Mouse (Mus musculus) bone marrow, adult 2 months (tissue): ENCODE data around the gene Epdr1. TPM values are rescaled to one million over a fixed set of nuclear protein-coding genes. Genes with fewer than 3 reads are reported as not detected.

Experiments used
- H3K27ac ChIP-seq: fragments of 200-500 bp; 2 replicates; pipeline ENCODE4 v1.5.1; 2012; ENCODE audit warnings: low read depth, mild to moderate bottlenecking, control low read depth, inconsistent platforms, low read length; ENCODE audit not compliant: control insufficient read depth, poor library complexity, insufficient read depth
- H3K4me1 ChIP-seq: fragments of 200-500 bp; 2 replicates; pipeline ENCODE4 v1.6.1; 2011; ENCODE audit warnings: low read length; ENCODE audit not compliant: control insufficient read depth, insufficient read depth
- H3K4me3 ChIP-seq: fragments of 200-500 bp; replicated peaks from 2 replicates; pipeline ENCODE3; 2011; ENCODE audit warnings: mild to moderate bottlenecking, low read depth, low read length, control low read depth; ENCODE audit not compliant: control insufficient read depth
- CTCF ChIP-seq: fragments of 200-500 bp; IDR thresholded peaks from 2 replicates; pipeline ENCODE4 v1.5.1; 2011; ENCODE audit warnings: low read length, control low read depth; ENCODE audit not compliant: control insufficient read depth, insufficient read depth
- POLR2A ChIP-seq: fragments of 200-500 bp; IDR thresholded peaks from 2 replicates; pipeline ENCODE4 v1.6.1; 2011; ENCODE audit warnings: low read depth, mild to moderate bottlenecking, control low read depth, low read length, borderline replicate concordance; ENCODE audit not compliant: control insufficient read depth
- WGBS: fragments of 180-500 bp; shearing (Covaris S2); methylation state at CpG from one replicate; pipeline ENCODE4 v1.1.7; 2018; 5-methylcytosine and 5-hydroxymethylcytosine counted together
- polyA plus RNA-seq: library from polyadenylated mRNA; stranded (reverse); fragments of >200 nt; gene quantifications from 2 replicates; pipeline ENCODE4 v1.2.4, GENCODE M21; 2011; ENCODE audit warnings: low replicate concordance; ENCODE audit not compliant: missing spikeins, insufficient read depth, insufficient read length

Epdr1 gene
- polyA plus RNA-seq, 1 experiment = 3.1 TPM

DNA sequence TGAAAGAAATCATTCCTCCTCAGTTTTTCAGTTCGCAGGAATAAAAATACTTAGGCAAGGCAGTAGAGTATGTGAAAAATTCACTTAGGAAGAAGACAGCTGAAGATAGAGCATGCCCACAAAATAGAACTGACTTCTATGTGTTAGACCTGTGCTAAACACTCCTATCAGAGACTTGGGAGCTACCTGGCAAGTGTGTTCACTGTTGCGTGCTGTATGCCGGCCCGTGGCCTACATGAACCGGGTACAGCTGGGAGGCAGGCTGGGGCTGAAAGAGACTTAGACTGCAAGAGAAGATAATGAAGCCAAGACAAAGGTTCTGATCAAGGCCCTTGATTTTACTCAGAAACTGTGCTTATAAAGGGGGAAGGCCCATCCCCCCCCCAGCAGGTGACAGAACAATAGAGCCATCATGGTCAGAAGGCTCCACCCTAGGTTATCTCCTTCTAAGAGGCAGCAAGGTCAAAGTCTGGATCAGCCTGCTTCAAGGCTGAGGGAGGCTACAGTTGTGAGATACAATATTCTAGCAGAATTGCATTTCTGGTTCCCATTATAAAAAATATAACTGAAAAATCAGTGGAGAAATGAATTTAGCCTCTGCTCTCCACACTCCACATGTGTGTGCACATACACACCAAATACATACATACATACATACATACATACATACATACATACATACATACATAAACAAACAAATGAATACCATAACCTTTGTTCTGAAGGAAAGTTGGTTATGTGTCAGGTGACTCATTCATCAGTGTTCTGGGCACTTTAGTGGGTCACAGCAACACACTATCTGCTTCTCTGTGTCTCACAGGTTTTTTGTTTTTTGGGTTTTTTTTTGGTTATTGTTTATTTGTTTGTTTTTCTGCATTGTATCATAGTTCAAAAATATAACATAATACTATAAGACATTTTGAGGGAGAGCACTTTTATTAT is 11.3 kb upstream of the Epdr1 start:
- Histone ChIP-seq H3K27ac (no peak overlapping the region), H3K4me1 (no peaks in the 10 kb centered on the region; the same call in 1 of the 2 replicates), H3K4me3 (no peak overlapping the region)
- 88% methylated on average over 5 of the region's 5 CpGs for WGBS
- no peak for TF ChIP-seq CTCF
- no peak for TF ChIP-seq POLR2A

DNA sequence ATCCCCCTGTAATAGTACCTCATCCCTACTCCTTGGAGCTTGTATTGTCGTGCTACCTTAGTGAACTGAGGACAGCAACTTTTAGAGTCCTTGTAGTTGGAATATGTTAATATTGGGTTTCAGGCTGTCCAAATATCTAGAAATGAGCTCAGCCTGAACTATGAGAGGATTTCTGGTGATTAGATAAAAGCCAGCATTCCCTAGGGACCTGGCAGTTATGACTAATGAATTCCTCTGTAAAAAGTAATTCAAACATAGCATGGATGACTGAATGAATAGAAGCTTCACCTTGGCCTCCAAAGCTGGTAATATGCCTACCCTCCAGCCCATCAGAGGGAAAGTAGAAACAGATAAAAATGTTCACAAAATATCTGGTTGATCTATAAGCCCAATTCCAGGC is 6.7 kb upstream of the Epdr1 start:
- TF ChIP-seq POLR2A (no peak), CTCF (no peak)
- H3K4me3 ChIP-seq = no peak overlapping the region
- no peak overlapping the region for H3K27ac ChIP-seq
- WGBS = 75% methylated on average over 1 of the region's 1 CpGs
- H3K4me1 ChIP-seq = no peaks in the 10 kb centered on the region; the same call in 1 of the 2 replicates

DNA sequence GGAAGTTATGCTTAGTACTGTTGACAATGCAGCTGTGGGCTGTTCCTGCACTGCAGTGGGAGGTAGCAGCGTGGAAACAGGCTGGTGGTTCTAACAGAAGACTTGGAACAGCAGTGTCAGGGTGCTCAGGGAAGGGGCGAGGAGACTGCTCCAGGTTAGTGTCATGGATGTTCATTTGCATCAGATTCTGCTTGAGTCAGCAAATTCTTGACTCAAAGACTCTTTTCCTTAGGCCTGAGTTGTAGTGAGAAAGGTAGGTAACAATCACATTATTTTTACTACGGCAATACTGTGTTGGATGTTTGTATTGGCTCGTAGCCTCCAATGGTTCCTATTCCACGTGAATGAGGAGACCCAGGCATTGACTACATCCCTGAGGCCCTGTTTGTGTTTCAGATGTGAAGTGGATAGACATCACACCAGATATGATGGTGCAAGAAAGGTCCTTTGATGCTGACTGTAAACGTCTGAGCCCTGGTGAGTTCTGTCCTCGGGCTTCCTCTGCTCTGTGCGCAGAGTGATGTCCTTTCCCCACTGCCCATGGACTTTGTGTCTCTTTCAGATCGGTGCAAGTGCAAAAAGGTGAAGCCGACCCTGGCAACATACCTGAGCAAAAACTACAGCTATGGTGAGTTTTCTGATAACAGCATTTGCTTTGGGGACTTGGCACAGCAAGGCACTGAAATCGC is 5.0 kb upstream of the Epdr1 start:
- 83% methylated on average over 11 of the region's 11 CpGs for WGBS
- no peak overlapping the region for H3K4me3 ChIP-seq
- TF ChIP-seq POLR2A (no peak), CTCF (no peak)
- H3K27ac ChIP-seq = no peak overlapping the region
- no peaks in the 10 kb centered on the region; the same call in 1 of the 2 replicates for H3K4me1 ChIP-seq

DNA sequence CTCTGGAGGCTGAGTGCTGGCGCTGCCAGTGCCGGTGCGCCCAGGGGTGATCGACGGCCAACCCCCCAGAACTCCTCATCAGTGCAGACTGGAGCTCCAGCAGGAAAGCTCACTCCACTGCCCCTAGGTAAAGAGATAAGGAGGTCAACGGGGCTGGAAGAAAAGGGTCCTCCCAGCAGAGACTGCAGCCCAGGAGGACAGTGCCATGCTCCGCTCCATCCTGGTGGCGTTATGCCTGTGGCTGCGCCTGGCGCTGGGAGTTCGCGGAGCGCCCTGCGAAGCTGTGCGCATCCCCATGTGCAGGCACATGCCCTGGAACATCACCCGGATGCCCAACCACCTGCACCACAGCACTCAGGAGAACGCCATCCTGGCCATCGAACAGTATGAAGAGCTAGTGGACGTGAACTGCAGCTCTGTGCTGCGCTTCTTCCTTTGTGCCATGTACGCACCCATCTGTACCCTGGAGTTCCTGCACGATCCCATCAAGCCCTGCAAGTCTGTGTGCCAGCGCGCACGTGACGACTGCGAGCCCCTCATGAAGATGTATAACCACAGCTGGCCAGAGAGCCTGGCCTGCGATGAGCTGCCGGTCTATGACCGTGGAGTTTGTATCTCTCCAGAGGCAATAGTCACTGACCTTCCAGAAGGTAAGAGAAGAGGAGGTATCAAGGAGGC is 3.6 kb upstream of the Epdr1 start:
- TF ChIP-seq POLR2A (peak; percentile 20; the same call in 1 of the 2 replicates), CTCF (no peak)
- Histone ChIP-seq H3K4me3 (peak overlapping the region; percentile 23), H3K27ac (no peak overlapping the region; the same call in 1 of the 2 replicates), H3K4me1 (no peaks in the 10 kb centered on the region; the same call in 1 of the 2 replicates)
- 33% methylated on average over 30 of the region's 30 CpGs for WGBS

DNA sequence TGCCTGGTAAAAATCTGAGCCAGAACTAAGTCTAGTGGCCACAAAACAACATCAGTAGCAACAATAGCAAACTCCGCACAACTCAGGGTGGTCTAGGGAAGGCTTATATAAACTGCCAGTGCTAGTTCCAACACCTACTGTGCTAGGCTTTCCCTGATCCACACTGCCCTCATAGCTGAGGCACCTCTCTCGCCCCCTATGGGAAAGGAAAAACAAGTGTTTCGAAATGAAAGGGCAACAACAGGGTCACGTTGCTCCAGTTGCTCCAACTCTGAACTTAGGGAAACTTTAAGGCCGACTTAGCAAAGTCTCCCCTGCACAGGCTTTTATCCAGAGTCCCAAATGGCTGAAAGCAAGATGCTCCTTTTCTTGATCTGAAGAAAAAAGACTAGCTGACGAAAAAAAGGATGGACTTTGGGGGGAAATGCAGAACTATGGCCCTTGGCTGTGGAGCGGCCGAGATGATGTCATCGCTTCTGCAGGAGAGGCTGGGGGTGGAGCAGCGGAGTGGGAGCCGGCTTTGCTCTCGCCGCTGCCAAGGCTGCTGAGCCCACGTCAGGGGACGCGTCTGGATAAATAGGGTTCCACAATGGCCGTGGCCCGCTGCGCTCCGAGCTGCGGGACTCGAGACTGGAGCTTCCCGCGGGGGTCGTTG is 3.0 kb upstream of the Epdr1 start, which contains the start of gene Sfrp4:
Gene Sfrp4 (plus strand): TSS at position 532 of the 655 bp plus-strand sequence.
- 5% methylated on average over 25 of the region's 25 CpGs for WGBS
- Histone ChIP-seq H3K4me3 (peak within 1 kb of the TSS; percentile 23), H3K27ac (no peak within 1 kb of the TSS; the same call in 1 of the 2 replicates), H3K4me1 (no peaks in the 10 kb centered on the region; the same call in 1 of the 2 replicates)
- TF ChIP-seq CTCF (no peak), POLR2A (no peak)

DNA sequence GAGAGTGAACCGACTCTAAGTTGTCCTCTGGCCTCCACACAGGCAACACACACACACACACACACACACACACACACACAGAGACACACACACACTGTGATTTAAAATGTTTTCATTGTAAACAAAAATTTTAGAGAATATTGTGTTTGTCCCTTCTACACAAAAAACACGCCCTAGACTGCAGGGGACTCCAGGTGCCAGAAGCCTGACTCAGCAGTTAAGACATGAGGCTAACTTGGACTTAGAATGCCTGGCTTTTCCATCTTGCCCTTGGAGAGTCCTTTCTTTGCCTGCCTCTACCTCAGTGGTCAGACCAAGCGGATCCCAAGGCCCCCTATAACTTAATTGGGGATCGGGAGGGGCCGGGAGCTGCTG is 899 bp downstream of the Epdr1 start:
- WGBS = 15% methylated on average over 5 of the region's 5 CpGs

DNA sequence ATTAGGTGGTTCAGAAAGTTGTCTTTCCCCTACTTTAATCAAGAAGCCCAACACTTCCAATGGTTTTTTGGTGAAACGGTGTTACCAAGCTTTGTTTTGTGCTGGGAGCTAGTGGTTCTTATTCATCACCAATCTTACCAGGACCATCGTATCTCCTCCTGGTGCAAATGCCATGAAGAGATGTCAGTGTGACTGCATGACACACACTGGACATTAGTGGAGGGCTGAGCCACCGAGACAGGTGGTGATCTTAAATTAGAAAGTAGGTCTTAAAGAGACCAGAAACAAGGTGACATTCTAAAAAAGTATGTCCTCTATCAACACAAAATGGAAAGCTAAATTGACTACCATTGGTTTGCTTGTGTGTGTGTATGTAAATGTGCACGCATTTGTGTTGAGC is 1.6 kb downstream of the Epdr1 start:
- H3K4me1 ChIP-seq = no peaks in the 10 kb centered on the region
- TF ChIP-seq CTCF (no peak), POLR2A (no peak)
- H3K4me3 ChIP-seq = peak overlapping the region; percentile 22
- 76% methylated on average over 4 of the region's 4 CpGs for WGBS
- H3K27ac ChIP-seq = no peak overlapping the region

More for the DNA sequence above, 899 bp downstream of the Epdr1 start:
- peak overlapping the region; percentile 78 for H3K27ac ChIP-seq
- no peak for TF ChIP-seq POLR2A
- TF ChIP-seq CTCF = no peak
- H3K4me3 ChIP-seq = peak overlapping the region; percentile 71
- no peaks in the 10 kb centered on the region for H3K4me1 ChIP-seq
